Mouse (Mus musculus) embryonic facial prominence, embryonic 13.5 days (tissue): ENCODE measurements around the gene Dnm1l. TPM values are rescaled to one million over a fixed set of nuclear protein-coding genes. Genes with fewer than 3 reads are reported as not detected.
A peak's percentile ranks its signal among the peaks of the same experiment; 100 is the strongest.
"Not testable (repeated sequence)": the region's sequence is repeated elsewhere in the genome, so short reads cannot be mapped to it uniquely, and the experiment has no call there.

Experiments used
- ATAC-seq: fragments of 200-750 bp; cut with Nextera tagmentation; 2 replicates; pipeline ENCODE4 v1.8.0; 2017; ENCODE audit warnings: low read depth; ENCODE audit not compliant: insufficient number of reproducible peaks, insufficient read depth, low FRiP score, low TSS enrichment
- H3K27ac ChIP-seq: fragments of 300-500 bp; sonication (generic); 2 replicates; pipeline ENCODE4 v1.5.1; 2015; ENCODE audit warnings: moderate library complexity, mild to moderate bottlenecking, inconsistent platforms
- H3K27me3 ChIP-seq: fragments of 300-500 bp; sonication (generic); 2 replicates; pipeline ENCODE4 v1.6.1; 2015; ENCODE audit warnings: mild to moderate bottlenecking, inconsistent platforms
- H3K36me3 ChIP-seq: fragments of 300-500 bp; sonication (generic); 2 replicates; pipeline ENCODE4 v1.6.1; 2015; ENCODE audit warnings: mild to moderate bottlenecking, inconsistent platforms
- H3K4me1 ChIP-seq: fragments of 300-500 bp; sonication (generic); 2 replicates; pipeline ENCODE4 v1.6.1; 2015; ENCODE audit warnings: inconsistent platforms
- H3K4me2 ChIP-seq: fragments of 300-500 bp; sonication (generic); 2 replicates; pipeline ENCODE4 v1.6.1; 2015; ENCODE audit warnings: moderate library complexity, mild to moderate bottlenecking, inconsistent platforms
- H3K4me3 ChIP-seq: fragments of 300-500 bp; sonication (generic); 2 replicates; pipeline ENCODE4 v1.5.1; 2015; ENCODE audit warnings: mild to moderate bottlenecking, inconsistent platforms
- H3K9ac ChIP-seq: fragments of 300-500 bp; sonication (generic); 2 replicates; pipeline ENCODE4 v1.6.1; 2015; ENCODE audit warnings: mild to moderate bottlenecking, inconsistent platforms
- H3K9me3 ChIP-seq: fragments of 300-500 bp; sonication (generic); 2 replicates; pipeline ENCODE4 v1.6.1; 2016; ENCODE audit warnings: inconsistent platforms
- WGBS: fragments of 180-500 bp; shearing (Covaris S2); methylation state at CpG from one replicate; pipeline ENCODE4 v1.1.7; 2015; ENCODE audit warnings: mixed read lengths; 5-methylcytosine and 5-hydroxymethylcytosine counted together
- polyA plus RNA-seq: library from polyadenylated mRNA; unstranded; fragments of >200 nt; fragmentation: Nextera tagmentation; extraction: Ambion mirVana; gene quantifications from 2 replicates; pipeline ENCODE4 v1.2.1, GENCODE M21; 2015

The Dnm1l gene
- 62.0 and 67.1 TPM in 2 replicates for polyA plus RNA-seq

GRCm38 (mm10) chr16:16358481-16359100 is at the start of gene Dnm1l:
Gene Dnm1l, minus strand, starts transcription at chr16:16358959.
- WGBS = under 1% methylated on average over 55 of the region's 55 CpGs
- peak within 1 kb of the TSS; percentile 96 for H3K4me3 ChIP-seq

GRCm38 (mm10) chr16:16367217-16367616 is 8.5 kb upstream of the Dnm1l start:
- H3K4me1 ChIP-seq, H3K9me3 ChIP-seq, ATAC-seq, H3K36me3 ChIP-seq, H3K4me3 ChIP-seq, H3K4me2 ChIP-seq, H3K27ac ChIP-seq, H3K9ac ChIP-seq, H3K27me3 ChIP-seq: not testable (repeated sequence)
- WGBS = 53% methylated on average over 9 of the region's 9 CpGs

More at GRCm38 (mm10) chr16:16358481-16359100, at the start of gene Dnm1l:
- no peaks in the 10 kb centered on the region for H3K9me3 ChIP-seq
- no peaks in the 10 kb centered on the region for H3K27me3 ChIP-seq
- peak; percentile 99 for ATAC-seq
- peak within 1 kb of the TSS; percentile 67 for H3K4me2 ChIP-seq
- H3K27ac ChIP-seq = peak within 1 kb of the TSS; percentile 90
- peak within 1 kb of the TSS; percentile 96 for H3K9ac ChIP-seq
- H3K36me3 ChIP-seq = 0 out of 2 replicates have a peak, but pooled peaks cover 1% of the 10 kb centered on the region
- peaks cover 7% of the 10 kb centered on the region for H3K4me1 ChIP-seq

- Histone ChIP-seq H3K4me3 (peak overlapping the region; percentile 96), H3K9ac (peak overlapping the region; percentile 96), H3K4me2 (peak overlapping the region; percentile 67)
- H3K9me3 ChIP-seq, H3K27me3 ChIP-seq, ATAC-seq, H3K4me1 ChIP-seq, H3K36me3 ChIP-seq, H3K27ac ChIP-seq: not testable (repeated sequence)
- 57% methylated on average over 9 of the region's 9 CpGs for WGBS
Measured at GRCm38 (mm10) chr16:16359101-16359482, 333 bp upstream of the Dnm1l start.

GRCm38 (mm10) chr16:16357908-16358307 is 851 bp downstream of the Dnm1l start:
- H3K4me1 ChIP-seq = peaks cover 7% of the 10 kb centered on the region
- H3K27me3 ChIP-seq = no peaks in the 10 kb centered on the region
- H3K4me2 ChIP-seq = peak overlapping the region; percentile 67
- 11% methylated on average over 6 of the region's 6 CpGs for WGBS
- 0 out of 2 replicates have a peak overlapping the region, but pooled peaks have one; percentile 90 for H3K27ac ChIP-seq
- H3K9ac ChIP-seq = peak overlapping the region; percentile 96
- 0 out of 2 replicates have a peak, but pooled peaks cover 4% of the 10 kb centered on the region for H3K36me3 ChIP-seq
- no peaks in the 10 kb centered on the region; the same call in 1 of the 2 replicates for H3K9me3 ChIP-seq
- peak overlapping the region; percentile 96 for H3K4me3 ChIP-seq
- ATAC-seq = no peak

- Histone ChIP-seq H3K9ac (no peak overlapping the region), H3K4me1 (no peaks in the 10 kb centered on the region), H3K9me3 (no peaks in the 10 kb centered on the region), H3K36me3 (peaks cover 16% of the 10 kb centered on the region), H3K4me3 (no peak overlapping the region), H3K27ac (no peak overlapping the region), H3K27me3 (no peaks in the 10 kb centered on the region), H3K4me2 (no peak overlapping the region)
- 85% methylated on average over 5 of the region's 5 CpGs for WGBS
- ATAC-seq = no peak
Measured at GRCm38 (mm10) chr16:16346420-16346819, 12.3 kb downstream of the Dnm1l start.

- Histone ChIP-seq H3K9ac (no peak overlapping the region), H3K36me3 (peaks cover 51% of the 10 kb centered on the region), H3K9me3 (no peaks in the 10 kb centered on the region), H3K27me3 (no peaks in the 10 kb centered on the region), H3K4me3 (no peak overlapping the region), H3K4me2 (no peak overlapping the region), H3K4me1 (no peaks in the 10 kb centered on the region), H3K27ac (no peak overlapping the region)
- 78% methylated on average over 5 of the region's 5 CpGs for WGBS
- ATAC-seq = no peak
Measured at GRCm38 (mm10) chr16:16325775-16326336, 32.9 kb downstream of the Dnm1l start.

- Histone ChIP-seq H3K9me3 (no peaks in the 10 kb centered on the region), H3K9ac (no peak overlapping the region), H3K4me2 (no peak overlapping the region), H3K4me3 (no peak overlapping the region), H3K36me3 (peaks cover 66% of the 10 kb centered on the region), H3K27ac (no peak overlapping the region), H3K4me1 (no peaks in the 10 kb centered on the region), H3K27me3 (no peaks in the 10 kb centered on the region)
- WGBS = 87% methylated on average over 5 of the region's 5 CpGs
- ATAC-seq = no peak
Measured at GRCm38 (mm10) chr16:16311319-16311718, 47.4 kb downstream of the Dnm1l start.

GRCm38 (mm10) chr16:16303888-16304287 is 54.9 kb downstream of the Dnm1l start:
- Histone ChIP-seq H3K27me3 (no peaks in the 10 kb centered on the region), H3K9me3 (no peaks in the 10 kb centered on the region), H3K4me3 (peak overlapping the region; percentile 94), H3K4me1 (peaks cover 15% of the 10 kb centered on the region), H3K4me2 (peak overlapping the region; percentile 75), H3K27ac (peak overlapping the region; percentile 97), H3K36me3 (peaks cover 23% of the 10 kb centered on the region), H3K9ac (peak overlapping the region; percentile 88)
- ATAC-seq = no peak
- WGBS = 19% methylated on average over 7 of the region's 7 CpGs

GRCm38 (mm10) chr16:16303138-16303827 is 55.5 kb downstream of the Dnm1l start:
- Histone ChIP-seq H3K9me3 (no peaks in the 10 kb centered on the region), H3K4me3 (peak overlapping the region; percentile 94), H3K4me1 (peaks cover 15% of the 10 kb centered on the region), H3K4me2 (peak overlapping the region; percentile 75), H3K9ac (peak overlapping the region; percentile 88), H3K27ac (peak overlapping the region; percentile 97), H3K27me3 (no peaks in the 10 kb centered on the region), H3K36me3 (peaks cover 20% of the 10 kb centered on the region)
- ATAC-seq = peak; percentile 57
- 0% methylated on average over 61 of the region's 61 CpGs for WGBS

- H3K36me3 ChIP-seq = peaks cover 13% of the 10 kb centered on the region
- H3K27me3 ChIP-seq = no peaks in the 10 kb centered on the region
- H3K4me1 ChIP-seq = peaks cover 15% of the 10 kb centered on the region
- H3K4me3 ChIP-seq = peak within 1 kb of the TSS; percentile 94
- H3K4me2 ChIP-seq = peak within 1 kb of the TSS; percentile 75
- no peaks in the 10 kb centered on the region for H3K9me3 ChIP-seq
- H3K27ac ChIP-seq = peak within 1 kb of the TSS; percentile 97
- under 1% methylated on average over 50 of the region's 50 CpGs for WGBS
- H3K9ac ChIP-seq = peak within 1 kb of the TSS; percentile 88
- ATAC-seq = peak; percentile 98
Measured at GRCm38 (mm10) chr16:16302369-16303137, 56.2 kb downstream of the Dnm1l start, which contains the start of gene Yars2. Gene Yars2, plus strand, starts transcription at chr16:16302965.

GRCm38 (mm10) chr16:16273752-16274151 is 85.0 kb downstream of the Dnm1l start:
- no peaks in the 10 kb centered on the region for H3K4me1 ChIP-seq
- no peaks in the 10 kb centered on the region for H3K9me3 ChIP-seq
- H3K9ac ChIP-seq = no peak overlapping the region
- no peak overlapping the region for H3K4me3 ChIP-seq
- WGBS = 90% methylated on average over 6 of the region's 6 CpGs
- no peak overlapping the region for H3K27ac ChIP-seq
- ATAC-seq = no peak
- no peaks in the 10 kb centered on the region for H3K36me3 ChIP-seq
- no peak overlapping the region for H3K4me2 ChIP-seq
- H3K27me3 ChIP-seq = no peaks in the 10 kb centered on the region
